Mouse (Mus musculus): ENCODE measurements around the gene Acp4.
"Not testable (repeated sequence)": the region's sequence is repeated elsewhere in the genome, so short reads cannot be mapped to it uniquely, and the experiment has no call there.

The Acp4 gene

GRCm38 (mm10) chr7:44262791-44263643 is 5.8 kb upstream of the Acp4 start:
- DNase-seq (ENCODE audit: inconsistent ontology term): peak; percentile 86

- no peak for DNase-seq (ENCODE audit: inconsistent ontology term)
Observed at GRCm38 (mm10) chr7:44261147-44261546, 4.0 kb upstream of the Acp4 start, which contains the start of gene Gm15517. Gene Gm15517 (plus strand): TSS chr7:44261447.

- peak; percentile 7 for DNase-seq (ENCODE audit: inconsistent ontology term)
Observed at GRCm38 (mm10) chr7:44260410-44260809, 3.2 kb upstream of the Acp4 start.

GRCm38 (mm10) chr7:44254930-44255329 is 2.2 kb downstream of the Acp4 start:
- DNase-seq (ENCODE audit: inconsistent ontology term): no peak

GRCm38 (mm10) chr7:44253023-44253616 is 4.1 kb downstream of the Acp4 start:
- no peak for DNase-seq (ENCODE audit: inconsistent ontology term)

GRCm38 (mm10) chr7:44250732-44251275 is 6.4 kb downstream of the Acp4 start:
- not testable (repeated sequence) for DNase-seq (ENCODE audit: inconsistent ontology term)

GRCm38 (mm10) chr7:44249248-44249647 is 7.9 kb downstream of the Acp4 start:
- DNase-seq (ENCODE audit: inconsistent ontology term): no peak

GRCm38 (mm10) chr7:44247971-44248370 is 9.2 kb downstream of the Acp4 start:
- no peak for DNase-seq (ENCODE audit: inconsistent ontology term)

GRCm38 (mm10) chr7:44246984-44247470 is 10.2 kb downstream of the Acp4 start:
- DNase-seq (ENCODE audit: inconsistent ontology term): no peak

- peak; percentile 94 for DNase-seq (ENCODE audit: inconsistent ontology term)
Observed at GRCm38 (mm10) chr7:44246055-44246983, 10.9 kb downstream of the Acp4 start, which contains the start of the genes 1700028J19Rik and 2410002F23Rik. Gene 1700028J19Rik (minus strand): TSS chr7:44246695. Gene 2410002F23Rik (plus strand): TSS chr7:44246722.

GRCm38 (mm10) chr7:44244080-44244479 is 13.1 kb downstream of the Acp4 start:
- DNase-seq (ENCODE audit: inconsistent ontology term): no peak

- no peak for DNase-seq (ENCODE audit: inconsistent ontology term)
Observed at GRCm38 (mm10) chr7:44241163-44241562, 16.0 kb downstream of the Acp4 start.

GRCm38 (mm10) chr7:44240712-44241111 is 16.5 kb downstream of the Acp4 start:
- DNase-seq (ENCODE audit: inconsistent ontology term): no peak

- DNase-seq (ENCODE audit: inconsistent ontology term): no peak
Observed at GRCm38 (mm10) chr7:44239913-44240312, 17.3 kb downstream of the Acp4 start.

GRCm38 (mm10) chr7:44235909-44236308 is 21.3 kb downstream of the Acp4 start, which contains the start of gene Gm36864:
Gene Gm36864 (plus strand): TSS chr7:44236177.
- no peak for DNase-seq (ENCODE audit: inconsistent ontology term)

GRCm38 (mm10) chr7:44225076-44225475 is 32.1 kb downstream of the Acp4 start, which contains the start of gene Klk1:
Gene Klk1 (plus strand): TSS chr7:44225360.
- no peak for DNase-seq (ENCODE audit: inconsistent ontology term)

GRCm38 (mm10) chr7:44222335-44222734 is 34.8 kb downstream of the Acp4 start:
- DNase-seq (ENCODE audit: inconsistent ontology term): not testable (repeated sequence)

- DNase-seq (ENCODE audit: inconsistent ontology term): not testable (repeated sequence)
Observed at GRCm38 (mm10) chr7:44221601-44222000, 35.6 kb downstream of the Acp4 start.

- no peak for DNase-seq (ENCODE audit: inconsistent ontology term)
Observed at GRCm38 (mm10) chr7:44215645-44216044, 41.5 kb downstream of the Acp4 start, which contains the start of gene Klk1b5. Gene Klk1b5 (plus strand): TSS chr7:44215945.

GRCm38 (mm10) chr7:44208307-44208706 is 48.9 kb downstream of the Acp4 start:
- no peak for DNase-seq (ENCODE audit: inconsistent ontology term)

GRCm38 (mm10) chr7:44207135-44207534 is 50.0 kb downstream of the Acp4 start, which contains the start of gene Klk1b4:
Gene Klk1b4 (plus strand): TSS chr7:44207435.
- not testable (repeated sequence) for DNase-seq (ENCODE audit: inconsistent ontology term)
